Mouse (Mus musculus) lung, postnatal 36 days (tissue): Measurements from ENCODE around the gene Slc7a3.
"Not testable (repeated sequence)": the region's sequence is repeated elsewhere in the genome, so short reads cannot be mapped to it uniquely, and the experiment has no call there.

ENCODE experiments used
- DNase-seq: peaks from one replicate; pipeline ENCODE4 v3.0.0; 2022; ENCODE audit warnings: mixed read lengths

Slc7a3 gene

DNA sequence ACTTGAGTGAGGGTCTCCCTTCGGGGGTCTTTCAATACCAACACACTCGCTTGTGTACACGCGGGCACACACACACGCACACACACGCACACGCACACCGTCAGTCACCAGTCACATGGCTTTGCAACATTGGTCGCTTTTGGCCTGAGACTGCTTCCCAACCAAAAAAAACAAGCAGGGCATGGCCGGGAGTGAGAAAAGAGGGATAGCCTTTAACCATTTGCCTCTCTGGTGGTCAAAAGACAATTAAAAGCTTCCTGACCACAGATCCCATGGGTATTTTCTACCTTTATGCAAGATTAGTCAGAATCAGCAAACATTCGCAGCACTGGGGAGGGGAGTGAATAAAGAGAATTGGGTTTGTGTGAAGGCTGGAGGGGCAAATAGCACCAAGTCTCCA is at the start of gene Slc7a3:
Gene Slc7a3, minus strand, starts transcription at position 101 of the 400 bp plus-strand sequence.
- no peak for DNase-seq

DNA sequence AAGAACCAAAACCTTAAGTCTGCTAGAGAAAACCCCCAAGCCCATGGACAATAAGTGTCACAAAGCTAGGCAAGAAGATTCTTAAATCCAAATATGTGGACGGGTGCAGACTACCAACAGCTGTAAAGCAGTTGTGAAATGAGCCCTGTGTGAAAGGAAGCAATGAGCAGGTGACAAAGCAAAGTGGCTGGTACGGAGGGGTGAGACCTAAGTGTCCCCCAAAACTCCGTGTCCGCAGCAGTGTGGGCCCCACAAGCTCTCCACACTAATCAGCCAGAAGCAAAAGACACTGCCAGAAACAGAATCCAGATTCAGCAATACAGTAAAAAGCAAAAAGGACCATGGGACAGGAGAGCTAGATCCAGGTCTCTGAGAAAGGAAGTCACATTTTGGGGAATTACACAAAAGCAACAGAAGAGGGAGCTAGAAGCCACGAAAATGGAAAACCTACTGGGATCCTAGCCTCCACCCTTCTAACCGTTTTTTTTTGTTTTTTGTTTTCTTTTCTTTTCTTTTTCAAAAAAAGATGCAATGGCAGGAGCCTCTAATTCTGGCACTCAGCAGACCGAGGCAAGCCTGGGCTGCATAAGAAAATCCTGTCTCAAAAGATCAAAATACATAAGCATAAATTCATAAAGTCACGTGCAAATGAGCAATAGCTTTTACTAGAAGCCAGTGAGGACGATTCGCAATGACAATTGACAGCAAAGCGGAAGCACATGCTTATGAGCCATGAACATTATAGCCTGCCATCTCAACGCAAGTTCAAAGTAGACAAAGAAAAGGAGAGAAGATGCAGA is 46.4 kb upstream of the Slc7a3 start:
- peak; percentile 44 for DNase-seq

DNA sequence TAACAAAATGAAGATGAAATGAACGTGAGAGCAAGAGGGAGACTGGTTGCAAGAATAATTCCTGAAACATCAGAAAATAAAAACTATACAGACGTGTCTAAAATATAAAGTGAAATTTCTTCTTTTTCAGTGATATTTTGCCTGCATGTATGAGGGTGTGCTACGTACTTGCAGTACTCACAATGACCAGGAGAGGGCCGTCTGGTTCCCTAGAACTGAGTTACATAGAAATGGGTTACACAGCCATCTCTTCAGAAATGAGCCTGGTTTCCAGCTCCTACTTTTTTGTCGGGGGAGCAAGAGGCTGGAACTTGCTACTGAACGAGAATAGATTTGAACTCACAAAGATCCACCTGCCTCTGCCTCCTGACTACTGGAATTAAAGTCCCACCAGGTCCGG is 45.2 kb upstream of the Slc7a3 start:
- peak; percentile 83 for DNase-seq

DNA sequence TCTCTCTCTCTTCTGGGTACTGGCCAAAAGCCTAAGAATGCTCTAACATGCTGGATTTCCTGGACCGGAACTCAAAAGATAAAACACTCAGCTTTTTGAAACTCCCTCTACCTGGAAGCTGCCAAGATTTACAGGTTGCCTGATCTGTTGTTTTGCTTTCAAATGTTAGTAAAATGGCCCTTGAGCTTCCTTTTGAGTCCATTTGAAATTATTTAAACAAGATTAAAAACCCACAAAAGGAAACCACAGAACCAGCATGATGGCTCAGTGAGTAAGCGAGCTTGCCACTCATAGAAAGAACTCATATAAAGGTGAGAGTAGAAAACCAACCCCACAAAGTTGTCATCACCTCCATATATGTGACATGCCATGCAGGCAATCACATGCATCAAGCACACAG is 42.7 kb upstream of the Slc7a3 start:
- DNase-seq, result peak; percentile 11

DNA sequence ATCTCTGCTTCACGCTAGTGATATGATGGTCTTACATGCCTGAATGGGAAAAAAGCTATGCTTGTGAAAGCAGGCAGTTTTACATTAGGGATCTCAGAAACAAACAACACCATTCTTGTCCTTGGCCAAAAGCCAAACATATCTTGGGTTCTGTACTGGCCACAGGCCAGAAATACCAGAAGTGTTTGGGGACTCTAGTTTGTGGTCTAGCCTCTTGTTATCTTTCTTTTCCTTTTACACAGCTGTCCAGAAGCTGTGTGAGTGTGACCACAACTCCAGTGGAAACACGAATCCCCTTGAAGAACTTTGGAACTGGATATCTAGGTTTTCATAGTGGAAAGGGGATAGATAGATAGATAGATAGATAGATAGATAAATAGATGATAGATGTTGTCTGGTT is 41.2 kb upstream of the Slc7a3 start:
- DNase-seq, result no peak

DNA sequence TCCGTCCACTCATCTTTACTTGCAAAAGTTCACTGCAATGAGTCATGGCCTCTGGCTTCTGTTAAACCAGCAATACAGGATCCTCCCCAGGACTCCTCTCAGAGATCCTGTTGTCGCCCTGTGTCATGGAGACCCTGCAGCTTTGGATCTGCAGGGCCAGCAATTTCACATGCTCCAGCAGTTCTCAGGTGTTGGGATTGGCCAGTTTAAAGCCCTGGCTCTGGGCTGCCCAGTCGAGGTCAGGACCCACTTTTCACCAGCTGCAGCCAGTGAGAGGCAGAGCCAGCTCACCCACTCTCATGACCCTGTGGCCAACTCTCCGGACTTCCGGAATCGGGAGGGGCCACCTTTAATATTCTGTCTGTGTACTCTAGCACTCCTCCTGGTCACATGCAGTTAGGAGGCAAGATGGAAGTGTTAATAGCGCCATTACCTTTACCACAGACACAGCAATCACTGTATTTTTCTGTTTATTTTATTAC is 40.7 kb upstream of the Slc7a3 start:
- peak; percentile 30 for DNase-seq

DNA sequence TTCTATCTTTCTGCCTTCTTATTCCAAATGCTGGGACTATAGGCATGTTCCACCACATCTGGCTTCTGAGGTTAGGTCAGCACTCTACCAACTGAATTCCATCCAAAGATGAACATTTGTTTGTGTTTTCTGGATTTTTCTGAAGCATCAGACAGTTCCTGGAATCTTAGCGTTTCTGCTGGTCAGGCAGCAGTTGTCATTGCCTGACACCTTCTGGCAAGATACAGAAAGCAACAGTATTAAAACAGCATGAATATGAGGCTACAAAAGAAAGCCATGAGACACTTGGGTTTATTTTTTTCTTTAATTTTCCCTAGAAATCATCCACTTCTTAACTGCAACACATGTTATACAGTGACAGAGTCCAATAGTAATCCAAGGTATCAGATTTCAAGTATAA is 34.7 kb upstream of the Slc7a3 start:
- no peak for DNase-seq

DNA sequence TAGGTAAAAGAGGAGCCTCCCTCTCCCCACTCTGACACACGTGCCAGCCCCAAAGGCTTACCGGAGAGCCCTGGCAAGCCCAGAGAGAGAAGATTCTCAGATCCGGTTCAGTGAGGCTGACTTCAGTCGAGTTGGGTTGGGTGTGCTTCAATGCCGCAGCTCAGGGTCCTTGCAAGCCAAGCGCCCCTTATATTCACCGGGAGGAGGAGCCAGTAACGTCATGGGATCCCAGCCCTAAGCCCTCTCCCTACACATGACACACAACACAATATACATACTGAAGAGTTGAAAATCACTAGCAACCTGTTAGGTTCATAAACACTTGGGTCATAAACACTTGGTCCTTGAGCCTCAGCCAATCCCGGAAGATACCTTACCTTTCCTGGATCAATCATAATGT is 609 bp downstream of the Slc7a3 start:
- DNase-seq, result not testable (repeated sequence)

DNA sequence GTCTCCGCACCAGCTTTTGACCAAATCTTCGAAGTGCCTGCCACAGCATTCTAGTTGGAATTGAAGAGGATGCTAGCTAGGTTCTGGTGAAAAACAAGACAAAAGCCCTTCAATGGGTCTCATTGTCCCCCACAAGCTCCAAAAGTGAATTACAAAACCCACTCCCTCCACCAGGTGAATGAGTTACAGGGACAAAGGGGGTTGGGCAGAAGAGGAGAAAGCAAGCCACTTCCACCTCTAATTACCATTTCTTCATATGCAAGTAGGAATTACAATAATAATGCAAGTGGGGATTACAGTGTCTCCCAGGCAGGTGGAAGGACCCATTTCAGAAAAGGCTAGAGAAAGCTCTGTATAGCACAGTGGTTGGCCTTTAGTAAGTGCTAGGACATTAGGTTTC is 1.6 kb downstream of the Slc7a3 start:
- no peak for DNase-seq

DNA sequence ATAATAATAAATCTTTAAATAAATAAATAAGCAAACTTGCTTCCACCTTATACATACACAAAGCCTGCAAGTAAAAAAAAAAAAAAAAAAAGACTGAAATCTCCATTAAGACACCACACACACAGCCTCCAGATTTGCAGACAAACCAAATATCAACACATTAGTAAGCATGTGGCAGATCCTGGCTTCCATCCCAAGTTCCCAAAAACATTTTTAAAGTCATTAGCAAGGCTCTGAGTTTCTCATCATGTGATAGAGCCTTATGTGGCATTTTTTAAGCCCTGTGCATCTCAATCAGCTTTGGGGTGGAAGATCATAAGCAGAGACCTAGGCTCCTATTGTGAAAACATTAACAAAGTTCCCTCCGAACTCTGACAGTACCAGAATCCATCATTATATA is 20.6 kb downstream of the Slc7a3 start:
- no peak for DNase-seq

DNA sequence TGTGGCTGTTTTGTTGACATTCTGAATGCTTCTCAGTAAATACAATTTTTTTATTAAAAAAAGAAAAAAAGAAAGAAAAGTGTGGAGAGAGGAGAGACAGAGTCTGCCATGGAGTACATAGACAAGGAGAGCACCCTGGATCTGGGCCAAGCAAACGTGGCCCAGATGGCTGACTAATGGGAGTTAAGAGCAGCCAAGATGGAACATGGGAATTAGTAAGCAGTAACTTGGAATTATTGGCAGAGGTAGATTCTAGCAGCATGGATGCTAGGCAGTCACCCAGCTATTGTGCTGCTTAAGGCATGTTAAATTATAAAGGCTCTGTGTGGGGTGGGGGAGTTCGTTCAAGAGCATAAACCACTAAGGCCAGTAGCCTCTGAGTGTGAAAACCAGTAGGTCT is 22.3 kb downstream of the Slc7a3 start:
- DNase-seq, result no peak

DNA sequence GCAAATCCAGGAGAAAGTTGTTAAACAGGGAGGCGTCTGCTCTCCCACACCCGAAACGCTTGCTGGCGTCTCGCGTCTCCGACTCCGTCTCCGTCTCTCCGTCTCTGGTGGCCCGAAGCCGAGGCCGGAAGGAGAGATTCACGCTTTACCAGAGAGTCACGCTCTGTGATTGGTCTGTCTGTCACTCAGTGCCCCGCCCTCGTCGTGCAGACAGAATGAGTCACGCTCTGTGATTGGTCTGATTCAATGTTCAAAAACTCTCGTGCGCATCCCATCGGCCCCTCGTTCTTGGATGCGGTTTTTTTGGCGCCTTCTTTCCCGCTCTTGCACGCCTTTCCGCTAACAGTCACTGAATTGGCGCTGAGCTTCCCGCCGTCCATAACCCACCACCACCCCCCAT is 26.3 kb downstream of the Slc7a3 start, which contains the start of gene Tex11:
Gene Tex11, minus strand, starts transcription at position 127 of the 400 bp plus-strand sequence.
- no peak for DNase-seq
